Mouse (Mus musculus) frontal cortex, postnatal 36 days (tissue): ENCODE measurements at regions not wholly inside any gene's neighbourhood (a gene's known extent, or its start where the extent isn't known, plus 50 kb on each side); places are given as distances from the start of the nearest gene placed in this dataset.
A peak's percentile ranks its signal among the peaks of the same experiment; 100 is the strongest.

Experiments
- DNase-seq, 2 experiments: peaks; one replicate each; pipeline ENCODE4 v3.0.0; 2022; ENCODE audit warnings: low spot score in 2 of 2

- no peak for DNase-seq
These were observed 95.0 kb upstream of the Sox5 start for GRCm38 (mm10) chr6:144876758-144877157.

- DNase-seq = no peak
These were observed 94.1 kb upstream of the Sox5 start for GRCm38 (mm10) chr6:144875862-144876261.

- DNase-seq = no peak
These were observed 92.5 kb upstream of the Sox5 start for GRCm38 (mm10) chr6:144874251-144874650.

- no peak for DNase-seq
These were observed 89.2 kb upstream of the Sox5 start for GRCm38 (mm10) chr6:144870949-144871348.

GRCm38 (mm10) chr6:144867333-144867732 lies 85.6 kb upstream of the Sox5 start:
- DNase-seq = peak in 1 of 2 experiments; percentile 4

- DNase-seq = no peak
These were observed 82.2 kb upstream of the Sox5 start for GRCm38 (mm10) chr6:144864026-144864425.

GRCm38 (mm10) chr6:144863430-144863994 lies 81.7 kb upstream of the Sox5 start:
- DNase-seq = no peak

- DNase-seq = no peak
These were observed 59.7 kb upstream of the Sox5 start for GRCm38 (mm10) chr6:144841510-144841909.

GRCm38 (mm10) chr6:144839383-144839782 lies 57.6 kb upstream of the Sox5 start:
- no peak for DNase-seq

GRCm38 (mm10) chr6:144834323-144835183 lies 52.8 kb upstream of the Sox5 start:
- no peak for DNase-seq
